Mouse (Mus musculus) heart, adult 10 weeks (tissue): ENCODE data around the gene Aprt. TPM values are rescaled to one million over a fixed set of nuclear protein-coding genes. Genes with fewer than 3 reads are reported as not detected.

Source experiments
- polyA plus RNA-seq: library from polyadenylated mRNA; stranded (reverse); fragments of 350-450 nt; fragmentation: Illumina TruSeq; extraction: RNeasy Lipid Tissue Mini Kit (QIAGEN cat#74804); gene quantifications from one replicate; pipeline ENCODE4 v1.2.3, GENCODE M21; 2014; ENCODE audit warnings: low read depth, low replicate concordance

Gene Aprt
- 35.1 TPM for polyA plus RNA-seq

GRCm38 (mm10) chr8:122576648-122577022 is at the start of gene Aprt:
Aprt (minus strand) TSS chr8:122576909.

GRCm38 (mm10) chr8:122622727-122623126 is 46.0 kb upstream of the Aprt start, which contains the start of gene Pabpn1l:
Pabpn1l (minus strand) TSS chr8:122622739.

GRCm38 (mm10) chr8:122611295-122612133 is 34.8 kb upstream of the Aprt start, which contains the start of the genes Galns and Trappc2l:
Galns (minus strand) TSS chr8:122611463.
Trappc2l (plus strand) TSS chr8:122611640.

GRCm38 (mm10) chr8:122567361-122568108 is 9.2 kb downstream of the Aprt start, which contains the start of gene Cdt1:
Cdt1 (plus strand) TSS chr8:122568015.

GRCm38 (mm10) chr8:122551265-122552051 is 25.3 kb downstream of the Aprt start, which contains the start of gene Piezo1:
Piezo1 (minus strand) TSS chr8:122551329.

Other genes with a start within 250 kb of the Aprt start
- gene Trhr2, start 216.2 kb downstream of the Aprt start, polyA plus RNA-seq = not detected
- 20.0 TPM for gene Zc3h18, start 200.3 kb downstream of the Aprt start, polyA plus RNA-seq
- gene Il17c, start 154.9 kb downstream of the Aprt start, polyA plus RNA-seq = not detected
- gene Cyba, start 144.0 kb downstream of the Aprt start, polyA plus RNA-seq = 57.1 TPM
- 5.9 TPM for gene Mvd, start 133.5 kb downstream of the Aprt start, polyA plus RNA-seq
- 4.3 TPM for gene Snai3, start 116.2 kb downstream of the Aprt start, polyA plus RNA-seq
- 35.8 TPM for gene Rnf166, start 100.8 kb downstream of the Aprt start, polyA plus RNA-seq
- 12.8 TPM for gene Ctu2, start 100.8 kb downstream of the Aprt start, polyA plus RNA-seq
- gene Piezo1, start 25.6 kb downstream of the Aprt start, polyA plus RNA-seq = 20.7 TPM
- gene Cdt1, start 8.9 kb downstream of the Aprt start, polyA plus RNA-seq = 1.6 TPM
- 4.1 TPM for gene Galns, start 34.6 kb upstream of the Aprt start, polyA plus RNA-seq
- gene Trappc2l, start 34.7 kb upstream of the Aprt start, polyA plus RNA-seq = 45.3 TPM
- not detected for gene Pabpn1l, start 45.8 kb upstream of the Aprt start, polyA plus RNA-seq
- 9.8 TPM for gene Cbfa2t3, start 122.2 kb upstream of the Aprt start, polyA plus RNA-seq
- gene Acsf3, start 198.6 kb upstream of the Aprt start, polyA plus RNA-seq = 26.1 TPM